8 mouse cellular contexts compared by ENCODE assay signal in genomic region chr12:70937571-70938384, GRCm38 (mm10). TPM values are rescaled to one million over a fixed set of nuclear protein-coding genes. Genes with fewer than 3 reads are reported as not detected.
DNase-seq lines count a peak whose midpoint lies in the region; ATAC-seq lines count a peak whose summit lies in the region.

Gene Actr10, plus strand, starts transcription at chr12:70937857.

- H3K4me1 ChIP-seq in hindbrain, embryonic 13.5 days (replicated peaks) = peaks cover 13% of the 10 kb centered on the region

- H3K27ac ChIP-seq in hindbrain, embryonic 13.5 days = peak within 1 kb of the TSS; percentile 87

- peak within 1 kb of the TSS; percentile 64 for H3K4me2 ChIP-seq in hindbrain, embryonic 13.5 days

- DNase-seq in NIH3T3 (ENCODE audit: low read depth) = peak; percentile 96
- peak; percentile 98 for DNase-seq in cerebellum, postnatal 10 days
- DNase-seq in frontal cortex, postnatal 14 days (ENCODE audit: low spot score in 2 of 2) = peak; percentile 84 to 90
- peak; percentile 86 to 91 for DNase-seq in layer of hippocampus, postnatal 25 days (ENCODE audit: extremely low spot score in 1 of 2, low spot score in 1 of 2)
- peak; percentile 92 for DNase-seq in lung, postnatal 25 days (ENCODE audit: low spot score)
- peak; percentile 96 for DNase-seq in retina, embryonic 14.5 days (ENCODE audit: low spot score)
- DNase-seq in thymus, postnatal 4 days = peak; percentile 98

- under 1% methylated on average over 59 of the region's 59 CpGs for WGBS in hindbrain, embryonic 13.5 days

- H3K36me3 ChIP-seq in hindbrain, embryonic 13.5 days = peaks cover 13% of the 10 kb centered on the region

- no peaks in the 10 kb centered on the region for H3K27me3 ChIP-seq in hindbrain, embryonic 13.5 days

- H3K9me3 ChIP-seq in hindbrain, embryonic 13.5 days = no peaks in the 10 kb centered on the region

- peak; percentile 96 for ATAC-seq in hindbrain, embryonic 13.5 days (ENCODE audit: low FRiP score)

- peak within 1 kb of the TSS; percentile 87 for H3K4me3 ChIP-seq in hindbrain, embryonic 13.5 days

- peak within 1 kb of the TSS; percentile 92 for H3K9ac ChIP-seq in hindbrain, embryonic 13.5 days

RNA-seq across cellular contexts. Expression of gene Actr10, which starts in this region (rescaled TPM):
- 216 TPM in 2 replicates for polyA plus RNA-seq in hindbrain, embryonic 13.5 days (2015; fragmentation: Nextera tagmentation; extraction: Ambion mirVana)
- 100 to 1,000 TPM; 174 to 178 TPM for total RNA-seq in layer of hippocampus, postnatal 25 days (2021)

Comparison
In these comparisons a context has a peak if more than half of its experiments do, and no peak if none do; other contexts are left out.
1. Peak in every context shown above with its lines: DNase-seq, ATAC-seq, H3K4me3 ChIP-seq and H3K27ac ChIP-seq.